Mouse (Mus musculus): ENCODE results near the gene Galnt4.
"Not testable (repeated sequence)": the region's sequence is repeated elsewhere in the genome, so short reads cannot be mapped to it uniquely, and the experiment has no call there.

The Galnt4 gene

GRCm38 (mm10) chr10:99157697-99158096, 49.7 kb downstream of the Galnt4 start:
- not testable (repeated sequence) for DNase-seq (ENCODE audit: low spot score)

- DNase-seq (ENCODE audit: low spot score), result no peak
Observed at GRCm38 (mm10) chr10:99161987-99162582, 54.1 kb downstream of the Galnt4 start.
